9 mouse cellular contexts compared by ENCODE assay signal in the genomic region with DNA sequence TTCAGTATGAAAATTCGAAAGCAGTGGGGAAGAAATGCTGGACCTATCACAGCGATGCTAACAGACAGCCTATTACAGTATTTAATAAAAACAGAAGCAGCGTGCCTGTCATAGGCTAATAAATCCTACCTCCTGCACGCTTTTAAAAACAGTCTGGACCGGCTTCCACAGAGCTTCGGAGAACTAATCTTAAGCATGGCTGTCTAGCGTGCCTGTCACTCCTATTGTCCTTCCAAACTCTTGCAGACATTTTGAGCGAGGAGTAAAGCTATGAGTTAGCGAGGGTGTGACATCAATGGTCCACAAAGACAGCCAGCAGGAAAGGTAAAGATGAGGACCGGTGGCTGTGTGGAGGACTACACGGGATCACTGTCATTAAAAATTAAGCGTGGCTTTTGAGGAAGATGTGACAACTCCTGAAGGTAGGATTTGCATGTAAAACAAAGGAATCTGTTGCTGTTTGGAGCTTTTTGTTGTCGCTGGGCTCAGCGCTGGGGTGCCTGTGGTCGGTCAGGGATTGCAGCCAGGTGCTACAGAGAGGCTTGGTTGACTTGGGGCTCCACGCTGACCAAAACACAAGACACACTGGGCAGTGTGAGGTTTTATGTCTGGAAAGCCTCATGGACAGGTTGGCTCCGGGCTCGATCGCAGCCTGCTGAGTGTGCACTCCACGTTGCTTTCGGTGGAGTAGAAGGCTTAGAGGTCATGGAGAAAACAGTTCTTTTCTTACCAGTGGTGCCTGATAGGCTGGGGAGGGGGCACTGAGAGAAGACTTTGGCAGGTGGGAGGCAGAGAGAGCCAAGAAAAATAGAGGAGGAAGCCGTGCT. TPM values are rescaled to one million over a fixed set of nuclear protein-coding genes. Genes with fewer than 3 reads are reported as not detected.
DNase-seq lines count a peak whose midpoint lies in the region; ATAC-seq and TF ChIP-seq lines count a peak whose summit lies in the region.
"Had no signal": no experiment of that assay in that cellular context is flagged by ENCODE, and none has a peak within 500 bp of the region (broad histone marks: within the 10 kb centered on the region; RNA-seq: fewer than 3 reads in every experiment).

TSS of gene Kcnmb2 (plus strand) at position 4 of the 827 bp plus-strand sequence.

- peak; percentile 86 for ATAC-seq in hindbrain, embryonic 16.5 days

- intact Hi-C loops in gastrocnemius, adult 2 months (cut with DNase I) = no loop called here

- no peaks in the 10 kb centered on the region for H3K36me3 ChIP-seq in hindbrain, embryonic 16.5 days (ENCODE audit: control insufficient read depth, insufficient read depth, low read length)
- H3K36me3 ChIP-seq in midbrain, embryonic 10.5 days = no peaks in the 10 kb centered on the region

- H3K27ac ChIP-seq in gastrocnemius, adult 2 months = no peak within 1 kb of the TSS
- peak within 1 kb of the TSS; percentile 61 for H3K27ac ChIP-seq in hindbrain, embryonic 16.5 days (ENCODE audit: low read depth, low read length)
- H3K27ac ChIP-seq in midbrain, embryonic 10.5 days (replicated peaks) = peak within 1 kb of the TSS; percentile 77

- DNase-seq in gastrocnemius, adult 2 months = no peak
- DNase-seq in gastrocnemius, postnatal 10 days = no peak
- peak; percentile 23 for DNase-seq in right cerebral cortex, postnatal 4 days
- no peak for DNase-seq in right cerebral cortex, adult 18-20 months
- peak; percentile 40 for DNase-seq in midbrain, embryonic 10.5 days (ENCODE audit: low spot score)
- DNase-seq in spleen, postnatal 14 days (ENCODE audit: low spot score in 2 of 2) = no peak
- DNase-seq in urinary bladder, postnatal 10 days (ENCODE audit: low spot score) = no peak

- H3K4me2 ChIP-seq in hindbrain, embryonic 16.5 days (ENCODE audit: low read length) = peak within 1 kb of the TSS; percentile 81

- WGBS in hindbrain, embryonic 16.5 days = under 1% methylated on average over 22 of the region's 22 CpGs
- 2% methylated on average over 22 of the region's 22 CpGs for WGBS in midbrain, embryonic 10.5 days

- no peak for TF ChIP-seq CTCF in gastrocnemius, adult 2 months (IDR thresholded peaks at IDR 0.05)

- peak within 1 kb of the TSS; percentile 49 for H3K4me3 ChIP-seq in gastrocnemius, adult 2 months
- H3K4me3 ChIP-seq in hindbrain, embryonic 16.5 days (ENCODE audit: low read length) = peak within 1 kb of the TSS; percentile 59
- H3K4me3 ChIP-seq in midbrain, embryonic 10.5 days = peak within 1 kb of the TSS; percentile 54

- peak within 1 kb of the TSS; percentile 67 for H3K9ac ChIP-seq in hindbrain, embryonic 16.5 days (ENCODE audit: low read depth, low read length)

- H3K27me3 ChIP-seq in hindbrain, embryonic 16.5 days (replicated peaks; ENCODE audit: control insufficient read depth, insufficient read depth, low read length) = no peaks in the 10 kb centered on the region
- peaks cover 58% of the 10 kb centered on the region for H3K27me3 ChIP-seq in midbrain, embryonic 10.5 days (ENCODE audit: low read depth, poor library complexity, severe bottlenecking)

- H3K9me3 ChIP-seq in hindbrain, embryonic 16.5 days (ENCODE audit: control insufficient read depth, low read length) = no peaks in the 10 kb centered on the region
- H3K9me3 ChIP-seq in midbrain, embryonic 10.5 days (replicated peaks) = no peaks in the 10 kb centered on the region

- H3K4me1 ChIP-seq in hindbrain, embryonic 16.5 days (ENCODE audit: control insufficient read depth, insufficient read depth, low read depth, low read length) = peaks cover 7% of the 10 kb centered on the region; the same call in 1 of the 2 replicates
- H3K4me1 ChIP-seq in midbrain, embryonic 10.5 days = peaks cover 35% of the 10 kb centered on the region

RNA-seq across cellular contexts. Expression of gene Kcnmb2, which starts in this region (rescaled TPM):
- total RNA-seq in gastrocnemius, adult 2 months (2021) = under 1 TPM in 1 of 2 experiments, not detected in 1; 0.11 TPM
- total RNA-seq in gastrocnemius, postnatal 10 days (2021) = under 1 TPM; 0.31 to 0.86 TPM
- polyA plus RNA-seq in hindbrain, embryonic 16.5 days (2015; fragmentation: Nextera tagmentation; extraction: Ambion mirVana) = 13.9 and 14.7 TPM in 2 replicates
- 1.8 and 1.9 TPM in 2 replicates for polyA plus RNA-seq in midbrain, embryonic 10.5 days (2016; fragmentation: Nextera tagmentation; extraction: Ambion mirVana)
- polyA plus RNA-seq: C2C12 had no signal

Comparison
In these comparisons a context has a peak if more than half of its experiments do, and no peak if none do; other contexts are left out.
1. DNase-seq: peak in right cerebral cortex, postnatal 4 days (single experiment) and midbrain, embryonic 10.5 days (single experiment); none in gastrocnemius, adult 2 months (single experiment), gastrocnemius, postnatal 10 days (single experiment), right cerebral cortex, adult 18-20 months (single experiment), spleen, postnatal 14 days (0 of 2) and urinary bladder, postnatal 10 days (single experiment).
2. Peak in every context shown above with its lines, with median percentiles within 50 percentile points of each other: H3K4me3 ChIP-seq.